Mouse (Mus musculus): Measurements from ENCODE around the gene Nupr1. TPM values are rescaled to one million over a fixed set of nuclear protein-coding genes. Genes with fewer than 3 reads are reported as not detected.

Gene Nupr1
- 1.9 and 2.6 TPM in 2 replicates for polyA plus RNA-seq (2012; rRNA removed)
- 1.3 and 3.2 TPM in 2 replicates for polyA plus RNA-seq (2014; fragmentation: Nextera tagmentation; extraction: Ambion mirVana)

DNA sequence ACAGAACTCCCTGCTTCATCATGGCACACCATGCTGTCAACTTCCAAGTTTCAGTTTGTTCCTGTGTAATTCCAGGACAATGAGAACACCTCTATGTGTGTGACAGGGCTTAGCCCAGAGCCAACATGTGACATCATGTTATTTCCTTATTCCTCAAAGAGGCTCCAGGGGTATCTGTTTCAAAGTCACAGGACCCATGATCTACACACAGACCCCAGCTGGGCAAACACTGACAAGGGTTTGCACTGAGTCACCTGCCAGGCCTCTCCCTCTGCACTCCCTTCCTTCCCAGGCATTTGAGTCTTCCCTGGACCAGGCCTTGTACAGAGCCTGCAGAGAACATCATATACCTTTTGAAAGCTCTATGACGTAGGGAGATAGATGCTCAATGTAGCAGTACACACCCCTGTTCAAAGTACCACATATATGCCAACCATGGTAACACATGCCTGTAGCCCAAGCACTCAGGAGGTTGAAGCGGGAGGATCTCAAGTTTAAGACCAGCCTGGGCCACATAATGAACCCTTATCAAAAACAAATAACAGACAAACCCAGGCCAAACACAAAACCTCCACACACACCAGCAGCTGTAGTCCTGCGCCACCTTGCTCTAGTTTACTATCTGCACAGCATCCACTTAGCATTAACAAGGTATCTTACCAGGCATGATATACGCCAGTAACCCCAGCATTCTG, at the start of gene Nupr1:
TSS of gene Nupr1 (minus strand) at position 38 of the 695 bp plus-strand sequence.
- whole genome bisulfite sequencing (ENCODE audit: insufficient replicate concordance) = 67% methylated on average over 4 of the region's 4 CpGs
- no peak for DNase-seq (ENCODE audit: low read depth in 3 of 3, low spot score in 3 of 3)
- no peak within 1 kb of the TSS for H3K4me3 ChIP-seq (ENCODE audit: insufficient read depth in 1 of 2, low read depth in 2 of 2, low read length in 2 of 2)
- no peak within 1 kb of the TSS for H3K27ac ChIP-seq
- peaks cover 0 to 4% of the 10 kb centered on the region in 2 experiments; a peak in 1 of 4 replicates for H3K4me1 ChIP-seq (replicated peaks; ENCODE audit: control insufficient read depth in 2 of 2, insufficient read depth in 2 of 2, low read length in 1 of 2)
- no peaks in the 10 kb centered on the region for H3K27me3 ChIP-seq (ENCODE audit: control insufficient read depth, insufficient read depth, low read length)
- H3K9me3 ChIP-seq (ENCODE audit: control insufficient read depth, low read length) = no peaks in the 10 kb centered on the region
- no peaks in the 10 kb centered on the region for H3K36me3 ChIP-seq (replicated peaks; ENCODE audit: control insufficient read depth, insufficient read depth, low read depth)
- no peak within 1 kb of the TSS for H3K9ac ChIP-seq (replicated peaks)
- no peak within 1 kb of the TSS for H3K4me2 ChIP-seq (ENCODE audit: low read depth)
- no peak for ATAC-seq (ENCODE audit: insufficient read depth)
- TF ChIP-seq EP300 (IDR thresholded peaks at IDR 0.05; ENCODE audit: low read depth) (no peak), CTCF (IDR thresholded peaks at IDR 0.05; ENCODE audit: low read depth) (no peak)

DNA sequence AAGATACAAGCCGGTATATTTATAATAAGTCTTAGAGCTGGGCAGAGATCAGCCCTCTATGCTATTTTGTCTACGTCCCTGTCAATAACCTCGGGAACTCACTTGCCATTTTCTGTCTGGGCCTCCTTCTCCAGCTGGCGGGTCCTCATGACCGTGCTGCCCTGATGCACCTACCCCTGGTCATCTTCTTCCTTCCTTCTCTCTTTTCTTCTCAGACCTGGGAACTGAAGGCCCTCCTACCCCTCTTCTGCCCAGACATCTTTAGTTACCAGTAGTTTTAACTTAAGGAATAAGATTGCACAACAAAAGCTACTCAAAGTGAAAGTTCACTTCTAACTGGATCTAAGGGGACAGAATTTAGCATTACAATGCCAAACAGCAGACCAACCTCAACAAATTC, 49.0 kb upstream of the Nupr1 start:
- Histone ChIP-seq H3K9me3 (ENCODE audit: control insufficient read depth, low read length) (no peaks in the 10 kb centered on the region), H3K4me2 (ENCODE audit: low read depth) (no peak overlapping the region), H3K4me3 (ENCODE audit: insufficient read depth in 1 of 2, low read depth in 2 of 2, low read length in 2 of 2) (no peak overlapping the region), H3K36me3 (replicated peaks; ENCODE audit: control insufficient read depth, insufficient read depth, low read depth) (no peaks in the 10 kb centered on the region; the same call in 1 of the 2 replicates), H3K27me3 (ENCODE audit: control insufficient read depth, insufficient read depth, low read length) (no peaks in the 10 kb centered on the region), H3K27ac (no peak overlapping the region), H3K9ac (replicated peaks) (no peak overlapping the region), H3K4me1 (replicated peaks; ENCODE audit: control insufficient read depth in 2 of 2, insufficient read depth in 2 of 2, low read length in 1 of 2) (peaks cover 0 to 2% of the 10 kb centered on the region in 2 experiments; a peak in 1 of 4 replicates)
- TF ChIP-seq EP300 (IDR thresholded peaks at IDR 0.05; ENCODE audit: low read depth) (no peak), CTCF (IDR thresholded peaks at IDR 0.05; ENCODE audit: low read depth) (no peak)
- ATAC-seq (ENCODE audit: insufficient read depth) (no peak), DNase-seq (ENCODE audit: low read depth in 3 of 3, low spot score in 3 of 3) (no peak)
- 69% methylated on average over 5 of the region's 5 CpGs for WGBS (ENCODE audit: insufficient replicate concordance)

DNA sequence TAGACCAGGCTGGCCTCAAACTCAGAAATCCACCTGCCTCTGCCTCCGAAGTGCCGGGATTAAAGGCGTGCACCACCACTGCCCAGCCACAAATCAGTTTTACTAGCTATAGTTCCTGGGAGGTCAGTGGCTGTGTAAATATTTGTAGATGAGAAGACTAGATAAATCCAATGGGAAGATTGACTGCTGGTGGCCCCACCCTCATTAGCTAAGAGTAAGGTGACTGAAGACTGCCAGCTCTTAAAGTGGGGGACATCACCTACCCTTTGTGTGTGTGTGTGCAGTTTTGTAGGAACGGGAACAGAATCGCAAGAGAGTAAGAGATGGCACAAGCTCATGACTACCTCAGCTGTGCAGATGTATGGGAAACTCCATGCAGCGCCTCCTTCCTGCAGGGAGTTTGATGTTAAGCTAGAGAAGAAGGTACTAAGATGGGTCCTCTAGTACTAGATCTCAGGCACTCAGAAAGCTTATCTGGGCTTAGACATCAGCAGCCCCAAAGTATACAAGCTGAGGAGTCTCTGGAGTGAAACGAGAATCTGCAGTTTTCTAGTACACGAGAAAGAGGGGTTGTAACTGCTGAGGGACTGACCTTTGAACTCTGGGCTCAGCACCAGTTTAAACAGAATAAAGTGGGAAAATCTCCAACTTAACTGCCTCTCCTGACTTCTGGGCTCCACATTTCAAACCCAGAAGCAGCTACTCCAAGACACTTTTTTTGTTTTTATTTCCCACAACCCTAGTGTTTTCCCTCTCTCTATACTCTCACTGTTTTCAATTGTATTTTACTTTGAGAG, 48.1 kb upstream of the Nupr1 start:
- no peak for TF ChIP-seq CTCF (IDR thresholded peaks at IDR 0.05; ENCODE audit: low read depth)
- TF ChIP-seq EP300 (IDR thresholded peaks at IDR 0.05; ENCODE audit: low read depth) = no peak
- Histone ChIP-seq H3K9me3 (ENCODE audit: control insufficient read depth, low read length) (no peaks in the 10 kb centered on the region), H3K4me3 (ENCODE audit: insufficient read depth in 1 of 2, low read depth in 2 of 2, low read length in 2 of 2) (no peak overlapping the region), H3K36me3 (replicated peaks; ENCODE audit: control insufficient read depth, insufficient read depth, low read depth) (no peaks in the 10 kb centered on the region; the same call in 1 of the 2 replicates), H3K4me1 (replicated peaks; ENCODE audit: control insufficient read depth in 2 of 2, insufficient read depth in 2 of 2, low read length in 1 of 2) (peaks cover 0 to 2% of the 10 kb centered on the region in 2 experiments; a peak in 1 of 4 replicates), H3K4me2 (ENCODE audit: low read depth) (peak overlapping the region; percentile 18; the same call in 1 of the 2 replicates), H3K9ac (replicated peaks) (no peak overlapping the region), H3K27ac (no peak overlapping the region), H3K27me3 (ENCODE audit: control insufficient read depth, insufficient read depth, low read length) (no peaks in the 10 kb centered on the region)
- DNase-seq (ENCODE audit: low read depth in 3 of 3, low spot score in 3 of 3) (no peak), ATAC-seq (ENCODE audit: insufficient read depth) (0 out of 2 replicates have a peak, but pooled peaks have one; percentile 9)
- 63% methylated on average over 8 of the region's 8 CpGs for WGBS (ENCODE audit: insufficient replicate concordance)

DNA sequence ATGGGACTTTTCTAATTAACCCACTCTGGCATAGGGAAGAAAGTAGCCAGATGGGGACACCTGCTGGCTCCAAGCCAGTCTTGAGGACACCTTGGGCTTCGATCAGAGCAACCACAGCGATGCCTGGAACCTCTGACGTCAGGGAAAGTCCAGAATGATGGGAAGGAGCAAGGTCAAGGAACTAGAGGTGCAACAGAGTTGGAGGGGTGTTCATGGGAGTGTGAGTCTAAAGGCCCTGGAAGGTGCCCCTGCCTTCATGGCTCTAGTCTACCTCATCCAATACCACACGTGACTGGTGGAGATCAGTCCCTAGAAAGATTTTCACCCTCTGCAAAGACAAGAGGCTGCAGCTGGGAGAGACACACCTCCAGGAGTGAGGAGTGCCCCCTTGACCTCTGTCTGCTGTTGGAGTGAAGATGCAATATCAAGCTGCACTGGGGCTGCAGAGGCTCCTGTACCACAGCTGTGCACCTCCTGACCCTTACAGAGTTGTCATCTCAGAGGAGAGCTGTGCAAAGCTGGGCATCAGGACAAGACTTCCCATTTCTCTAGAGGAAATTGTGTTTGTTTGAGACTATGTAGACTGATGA, 46.1 kb upstream of the Nupr1 start:
- no peak overlapping the region for H3K27ac ChIP-seq
- WGBS (ENCODE audit: insufficient replicate concordance) = 72% methylated on average over 4 of the region's 4 CpGs
- no peak for ATAC-seq (ENCODE audit: insufficient read depth)

More for the DNA sequence above, 46.1 kb upstream of the Nupr1 start:
- Histone ChIP-seq H3K4me3 (ENCODE audit: insufficient read depth in 1 of 2, low read depth in 2 of 2, low read length in 2 of 2) (no peak overlapping the region), H3K36me3 (replicated peaks; ENCODE audit: control insufficient read depth, insufficient read depth, low read depth) (no peaks in the 10 kb centered on the region; the same call in 1 of the 2 replicates), H3K9me3 (ENCODE audit: control insufficient read depth, low read length) (no peaks in the 10 kb centered on the region), H3K4me1 (replicated peaks; ENCODE audit: control insufficient read depth in 2 of 2, insufficient read depth in 2 of 2, low read length in 1 of 2) (peaks cover 0 to 2% of the 10 kb centered on the region in 2 experiments; a peak in 1 of 4 replicates), H3K27me3 (ENCODE audit: control insufficient read depth, insufficient read depth, low read length) (no peaks in the 10 kb centered on the region), H3K9ac (replicated peaks) (no peak overlapping the region), H3K4me2 (ENCODE audit: low read depth) (no peak overlapping the region)
- no peak for TF ChIP-seq EP300 (IDR thresholded peaks at IDR 0.05; ENCODE audit: low read depth)
- TF ChIP-seq CTCF (IDR thresholded peaks at IDR 0.05; ENCODE audit: low read depth) = no peak
- DNase-seq (ENCODE audit: low read depth in 3 of 3, low spot score in 3 of 3) = no peak

Measured in liver, embryonic 14.5 days (tissue).